In genomic region chrX:157486765-157487164, GRCm38 (mm10) we compare ENCODE assay signal across 8 mouse cellular contexts. TPM values are rescaled to one million over a fixed set of nuclear protein-coding genes. Genes with fewer than 3 reads are reported as not detected.
A peak's percentile ranks its signal among the peaks of the same experiment; 100 is the strongest.
DNase-seq lines count a peak whose midpoint lies in the region; TF ChIP-seq lines count a peak whose summit lies in the region.

No protein-coding gene starts in this region.

- H3K4me1 ChIP-seq in cortical plate, adult 2 months (ENCODE audit: control insufficient read depth, insufficient read depth, low read length) = peaks cover 3% of the 10 kb centered on the region; the same call in 1 of the 2 replicates
- H3K4me1 ChIP-seq in lung, adult 2 months (ENCODE audit: control insufficient read depth, insufficient read depth, low read length) = no peaks in the 10 kb centered on the region; the same call in 1 of the 2 replicates
- peaks cover 13% of the 10 kb centered on the region for H3K4me1 ChIP-seq in forebrain, embryonic 10.5 days

- TF ChIP-seq CTCF in cortical plate, adult 2 months (IDR thresholded peaks at IDR 0.05; ENCODE audit: extremely low read depth, insufficient read depth, low read length) = peak; percentile 40; the same call in 1 of the 2 replicates
- TF ChIP-seq CTCF in lung, adult 2 months (IDR thresholded peaks at IDR 0.05; ENCODE audit: insufficient read depth, low read length) = peak; percentile 32; the same call in 1 of the 2 replicates

- WGBS in lung, adult 2 months = 39% methylated on average over 2 of the region's 2 CpGs
- WGBS in forebrain, embryonic 10.5 days = 64% methylated on average over 2 of the region's 2 CpGs

- no peaks in the 10 kb centered on the region for H3K9me3 ChIP-seq in forebrain, embryonic 10.5 days

- peaks cover under 1% of the 10 kb centered on the region; the same call in 1 of the 2 replicates for H3K27me3 ChIP-seq in forebrain, embryonic 10.5 days (ENCODE audit: poor library complexity, severe bottlenecking)

- H3K4me3 ChIP-seq in cortical plate, adult 2 months (ENCODE audit: insufficient read depth, low read length) = no peak overlapping the region
- H3K4me3 ChIP-seq in lung, adult 2 months (replicated peaks; ENCODE audit: extremely low read depth, low read depth, low read length) = no peak overlapping the region
- H3K4me3 ChIP-seq in forebrain, embryonic 10.5 days = no peak overlapping the region

- H3K27ac ChIP-seq in cortical plate, adult 2 months (ENCODE audit: insufficient read depth, low read length) = no peak overlapping the region
- no peak overlapping the region for H3K27ac ChIP-seq in forebrain, embryonic 10.5 days

- 0 out of 2 replicates have a peak, but pooled peaks cover 3% of the 10 kb centered on the region for H3K36me3 ChIP-seq in forebrain, embryonic 10.5 days (replicated peaks)

- TF ChIP-seq POLR2A in cortical plate, adult 2 months (IDR thresholded peaks at IDR 0.05; ENCODE audit: extremely low read depth, insufficient read depth, low read length) = no peak
- TF ChIP-seq POLR2A in lung, adult 2 months (IDR thresholded peaks at IDR 0.05; ENCODE audit: borderline replicate concordance, extremely low read depth, low read depth, low read length) = no peak

- DNase-seq in heart, adult 11 months = peak; percentile 65
- no peak for DNase-seq in heart, adult 9 months (ENCODE audit: low spot score in 2 of 2)
- DNase-seq in urinary bladder, postnatal 14 days (ENCODE audit: low spot score) = peak; percentile 4
- no peak for DNase-seq in urinary bladder, adult 18-20 months (ENCODE audit: low spot score in 2 of 2)
- no peak for DNase-seq in lung, adult 2 months
- DNase-seq in thymus, postnatal 4 days = peak; percentile 29
- no peak for DNase-seq in forebrain, embryonic 10.5 days (ENCODE audit: extremely low spot score, low spot score)

RNA-seq across cellular contexts. Expression of gene Sms, which starts 5.3 kb away (rescaled TPM):
- polyA plus RNA-seq in cortical plate, adult 2 months (2012; rRNA removed) = 66.2 and 70.1 TPM in 2 replicates
- 11.3 and 13.1 TPM in 2 replicates for polyA plus RNA-seq in lung, adult 2 months (2012; rRNA removed)
- polyA plus RNA-seq in forebrain, embryonic 10.5 days (2016; fragmentation: Nextera tagmentation; extraction: Ambion mirVana) = 102 and 110 TPM in 2 replicates

Comparison
In these comparisons a context has a peak if more than half of its experiments do, and no peak if none do; other contexts are left out.
1. DNase-seq: peak in heart, adult 11 months (single experiment), urinary bladder, postnatal 14 days (single experiment) and thymus, postnatal 4 days (single experiment); none in heart, adult 9 months (0 of 2), urinary bladder, adult 18-20 months (0 of 2), lung, adult 2 months (single experiment) and forebrain, embryonic 10.5 days (single experiment).